Mouse (Mus musculus): ENCODE measurements around the gene Arid1b. TPM values are rescaled to one million over a fixed set of nuclear protein-coding genes. Genes with fewer than 3 reads are reported as not detected.

The Arid1b gene
- total and polyA plus RNA-seq, 2 experiments = 9.7 to 11.7 TPM

DNA sequence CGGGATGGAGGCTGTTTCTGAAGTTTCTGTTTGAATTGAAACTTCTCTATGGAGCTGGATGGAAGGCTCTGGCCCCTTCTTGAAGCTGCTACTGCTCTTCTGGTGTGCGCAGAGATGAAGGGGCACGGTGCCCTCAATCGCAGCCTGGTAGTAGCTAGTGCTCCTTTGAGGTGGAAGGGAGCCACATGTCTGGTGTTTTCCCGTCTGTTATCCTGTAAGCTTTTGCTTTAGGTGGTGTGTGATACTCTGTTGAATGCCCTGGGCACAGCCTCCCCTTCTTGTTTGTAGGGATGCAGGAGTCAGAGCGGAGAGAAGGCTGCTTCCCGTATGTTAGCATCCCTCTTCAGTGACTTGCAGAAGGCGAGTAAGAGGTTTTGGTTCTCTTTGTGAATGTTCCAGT lies 72.7 kb downstream of the Arid1b start:
- no peaks in the 10 kb centered on the region for H3K27me3 ChIP-seq (ENCODE audit: control insufficient read depth, insufficient read depth, low read length)
- H3K36me3 ChIP-seq (ENCODE audit: control insufficient read depth, insufficient read depth, low read length) = no peaks in the 10 kb centered on the region
- H3K4me3 ChIP-seq (ENCODE audit: insufficient read depth, low read depth, low read length) = no peak overlapping the region
- WGBS = 92% methylated on average over 8 of the region's 8 CpGs
- TF ChIP-seq CTCF (IDR thresholded peaks at IDR 0.05; ENCODE audit: low read depth, low read length) = no peak
- no peak for TF ChIP-seq POLR2A (IDR thresholded peaks at IDR 0.05; ENCODE audit: extremely low read depth, insufficient read depth, low read length)
- peaks cover 63% of the 10 kb centered on the region for H3K79me2 ChIP-seq (ENCODE audit: control insufficient read depth, insufficient read depth, low read length)
- H3K9ac ChIP-seq (ENCODE audit: low read depth, low read length) = no peak overlapping the region
- DNase-seq (ENCODE audit: extremely low read depth, low read depth, low spot score) = no peak
- H3K4me1 ChIP-seq (ENCODE audit: control insufficient read depth, insufficient read depth, low read length) = no peaks in the 10 kb centered on the region
- H3K27ac ChIP-seq (replicated peaks; ENCODE audit: insufficient read depth, low read depth, low read length) = no peak overlapping the region

DNA sequence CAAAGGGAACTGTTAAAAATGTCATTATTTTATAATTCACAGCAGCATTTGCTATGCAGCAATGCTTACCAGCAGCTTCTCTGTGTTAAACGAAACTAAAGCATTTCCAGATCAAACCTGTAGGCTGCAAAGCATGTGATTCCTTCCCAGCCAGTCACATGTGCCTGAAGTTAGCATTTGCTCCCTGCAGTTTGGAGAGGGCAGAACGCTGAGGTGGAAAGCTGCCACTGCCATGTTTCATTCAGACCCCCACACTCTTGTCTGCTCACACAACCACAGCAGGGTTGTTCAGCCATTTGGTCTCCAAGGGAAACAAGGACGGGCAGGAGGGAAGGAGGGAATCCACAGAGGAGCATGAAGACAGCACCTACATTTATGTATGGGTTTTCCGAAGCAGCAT lies 73.1 kb downstream of the Arid1b start:
- Histone ChIP-seq H3K4me3 (ENCODE audit: insufficient read depth, low read depth, low read length) (no peak overlapping the region), H3K79me2 (ENCODE audit: control insufficient read depth, insufficient read depth, low read length) (peaks cover 59% of the 10 kb centered on the region), H3K36me3 (ENCODE audit: control insufficient read depth, insufficient read depth, low read length) (no peaks in the 10 kb centered on the region), H3K27ac (replicated peaks; ENCODE audit: insufficient read depth, low read depth, low read length) (no peak overlapping the region), H3K9ac (ENCODE audit: low read depth, low read length) (no peak overlapping the region), H3K27me3 (ENCODE audit: control insufficient read depth, insufficient read depth, low read length) (no peaks in the 10 kb centered on the region), H3K4me1 (ENCODE audit: control insufficient read depth, insufficient read depth, low read length) (no peaks in the 10 kb centered on the region)
- DNase-seq (ENCODE audit: extremely low read depth, low read depth, low spot score) = no peak
- no peak for TF ChIP-seq CTCF (IDR thresholded peaks at IDR 0.05; ENCODE audit: low read depth, low read length)
- no peak for TF ChIP-seq POLR2A (IDR thresholded peaks at IDR 0.05; ENCODE audit: extremely low read depth, insufficient read depth, low read length)
- WGBS = 77% methylated on average over 4 of the region's 4 CpGs

DNA sequence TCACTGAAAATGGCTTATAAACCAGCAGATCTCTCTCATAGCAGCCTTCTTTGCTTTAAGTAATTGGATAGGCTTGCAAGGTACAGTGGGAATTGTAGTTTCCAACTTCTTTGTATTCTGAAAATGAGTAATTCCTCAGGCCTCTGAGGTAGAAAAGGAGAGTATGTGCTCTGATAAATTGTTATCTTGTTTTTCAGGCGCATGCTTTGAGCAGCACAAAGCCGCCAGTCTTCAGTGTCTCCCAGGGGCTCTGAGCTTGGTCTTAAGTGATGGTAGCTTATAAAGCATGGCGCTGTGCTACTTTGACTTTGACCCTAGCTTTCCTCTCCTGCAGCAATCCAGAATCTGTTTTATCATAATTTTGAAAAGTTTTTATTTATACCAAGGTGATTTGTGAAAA lies 76.3 kb downstream of the Arid1b start:
- H3K79me2 ChIP-seq (ENCODE audit: control insufficient read depth, insufficient read depth, low read length) = peaks cover 53% of the 10 kb centered on the region
- no peak overlapping the region for H3K9ac ChIP-seq (ENCODE audit: low read depth, low read length)
- no peaks in the 10 kb centered on the region for H3K36me3 ChIP-seq (ENCODE audit: control insufficient read depth, insufficient read depth, low read length)
- 89% methylated on average over 3 of the region's 3 CpGs for WGBS
- TF ChIP-seq CTCF (IDR thresholded peaks at IDR 0.05; ENCODE audit: low read depth, low read length) (no peak), POLR2A (IDR thresholded peaks at IDR 0.05; ENCODE audit: extremely low read depth, insufficient read depth, low read length) (no peak)
- H3K4me3 ChIP-seq (ENCODE audit: insufficient read depth, low read depth, low read length) = no peak overlapping the region
- no peaks in the 10 kb centered on the region for H3K27me3 ChIP-seq (ENCODE audit: control insufficient read depth, insufficient read depth, low read length)
- H3K4me1 ChIP-seq (ENCODE audit: control insufficient read depth, insufficient read depth, low read length) = peaks cover 7% of the 10 kb centered on the region
- no peak for DNase-seq (ENCODE audit: extremely low read depth, low read depth, low spot score)
- H3K27ac ChIP-seq (replicated peaks; ENCODE audit: insufficient read depth, low read depth, low read length) = no peak overlapping the region

DNA sequence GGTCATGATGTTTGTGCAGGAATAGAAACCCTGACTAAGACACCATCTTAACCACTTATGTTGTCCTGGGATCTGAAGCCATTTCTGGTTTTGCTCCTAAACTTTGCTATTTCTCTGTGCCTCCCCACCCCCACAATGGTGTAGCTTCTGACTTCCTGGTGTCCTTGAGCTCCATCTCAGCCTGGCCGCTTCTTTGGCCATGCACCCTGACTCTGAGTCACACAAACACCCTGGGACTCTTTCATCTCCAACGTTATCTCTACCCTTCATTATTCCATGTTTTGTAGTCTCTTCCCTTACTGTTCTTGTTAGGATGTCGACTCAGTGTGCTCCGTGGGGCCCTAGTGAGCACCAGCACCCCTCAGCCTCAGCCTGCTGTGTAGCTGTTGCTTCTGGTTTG lies 78.4 kb downstream of the Arid1b start:
- H3K27ac ChIP-seq (replicated peaks; ENCODE audit: insufficient read depth, low read depth, low read length) = no peak overlapping the region
- WGBS = 53% methylated on average over 4 of the region's 4 CpGs
- TF ChIP-seq POLR2A (IDR thresholded peaks at IDR 0.05; ENCODE audit: extremely low read depth, insufficient read depth, low read length) (no peak), CTCF (IDR thresholded peaks at IDR 0.05; ENCODE audit: low read depth, low read length) (no peak)
- no peak overlapping the region for H3K9ac ChIP-seq (ENCODE audit: low read depth, low read length)
- peaks cover 38% of the 10 kb centered on the region for H3K79me2 ChIP-seq (ENCODE audit: control insufficient read depth, insufficient read depth, low read length)
- H3K27me3 ChIP-seq (ENCODE audit: control insufficient read depth, insufficient read depth, low read length) = no peaks in the 10 kb centered on the region
- no peaks in the 10 kb centered on the region for H3K36me3 ChIP-seq (ENCODE audit: control insufficient read depth, insufficient read depth, low read length)
- peaks cover 8% of the 10 kb centered on the region for H3K4me1 ChIP-seq (ENCODE audit: control insufficient read depth, insufficient read depth, low read length)
- DNase-seq (ENCODE audit: extremely low read depth, low read depth, low spot score) = no peak
- H3K4me3 ChIP-seq (ENCODE audit: insufficient read depth, low read depth, low read length) = no peak overlapping the region

DNA sequence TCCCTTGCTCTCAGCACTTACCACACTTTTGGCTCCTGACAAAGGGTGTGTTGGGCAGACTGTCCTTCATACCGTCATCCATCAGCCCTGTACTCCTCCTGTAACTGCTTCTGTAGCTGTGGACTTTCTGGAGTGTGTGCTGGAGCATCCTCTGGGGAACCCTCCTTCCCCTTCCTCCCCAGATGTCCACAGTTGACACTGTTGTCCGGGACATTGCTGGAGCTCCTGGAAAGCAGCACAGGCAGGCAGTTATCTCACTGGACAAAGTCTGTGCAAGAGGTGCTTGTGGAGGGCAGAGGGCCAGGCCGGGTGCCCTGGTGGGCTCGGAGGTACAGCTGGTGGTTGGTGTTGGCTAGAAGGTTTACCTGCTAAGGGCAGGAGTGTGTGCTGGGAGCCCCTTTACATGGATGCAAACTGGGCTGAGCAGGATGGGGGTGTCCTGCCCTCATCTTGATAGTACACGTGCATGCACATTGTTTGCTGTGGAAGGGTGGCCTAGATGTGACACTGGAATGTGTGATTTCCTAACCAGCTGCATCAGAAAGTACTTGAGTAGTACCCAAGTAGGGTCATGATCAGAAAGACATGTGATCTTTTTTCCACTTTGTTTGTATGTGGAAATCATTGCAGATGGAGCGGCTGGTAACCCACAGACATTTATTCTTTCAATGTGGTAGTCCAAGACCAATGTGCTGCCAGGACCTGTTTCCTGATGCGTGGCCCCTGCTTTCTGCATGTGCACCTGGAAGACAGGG lies 80.8 kb downstream of the Arid1b start:
- H3K4me1 ChIP-seq (ENCODE audit: control insufficient read depth, insufficient read depth, low read length) = peaks cover 12% of the 10 kb centered on the region

DNA sequence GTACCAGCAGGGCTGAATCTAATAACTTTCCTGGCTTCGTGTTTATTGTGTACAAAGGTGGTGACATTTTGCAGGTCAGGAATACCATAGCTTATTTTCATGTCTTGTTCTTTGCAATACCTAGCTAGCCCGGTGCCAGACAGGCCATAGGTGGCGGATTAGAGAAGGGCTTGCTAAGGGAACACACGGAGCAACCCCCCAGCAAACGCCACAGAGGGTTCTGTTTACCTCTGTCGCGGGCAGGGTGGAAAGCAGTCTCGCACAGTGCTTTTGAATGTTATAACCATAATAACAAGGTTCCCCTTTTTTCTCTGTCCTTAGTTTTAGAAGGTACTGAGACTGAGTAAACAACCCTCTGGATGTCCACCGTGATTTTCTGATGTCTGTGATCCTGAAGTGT lies 83.9 kb downstream of the Arid1b start:
- WGBS = 27% methylated on average over 9 of the region's 9 CpGs
- no peak overlapping the region for H3K9ac ChIP-seq (ENCODE audit: low read depth, low read length)

More for the DNA sequence above, 80.8 kb downstream of the Arid1b start:
- peaks cover 38% of the 10 kb centered on the region for H3K79me2 ChIP-seq (ENCODE audit: control insufficient read depth, insufficient read depth, low read length)
- TF ChIP-seq POLR2A (IDR thresholded peaks at IDR 0.05; ENCODE audit: extremely low read depth, insufficient read depth, low read length) (no peak), CTCF (IDR thresholded peaks at IDR 0.05; ENCODE audit: low read depth, low read length) (no peak)
- no peak overlapping the region for H3K9ac ChIP-seq (ENCODE audit: low read depth, low read length)
- H3K36me3 ChIP-seq (ENCODE audit: control insufficient read depth, insufficient read depth, low read length) = no peaks in the 10 kb centered on the region
- H3K27me3 ChIP-seq (ENCODE audit: control insufficient read depth, insufficient read depth, low read length) = no peaks in the 10 kb centered on the region
- H3K4me3 ChIP-seq (ENCODE audit: insufficient read depth, low read depth, low read length) = no peak overlapping the region
- H3K27ac ChIP-seq (replicated peaks; ENCODE audit: insufficient read depth, low read depth, low read length) = no peak overlapping the region
- WGBS = 27% methylated on average over 7 of the region's 7 CpGs
- peak; percentile 87 for DNase-seq (ENCODE audit: extremely low read depth, low read depth, low spot score)

More for the DNA sequence above, 83.9 kb downstream of the Arid1b start:
- no peak overlapping the region for H3K4me3 ChIP-seq (ENCODE audit: insufficient read depth, low read depth, low read length)
- H3K27me3 ChIP-seq (ENCODE audit: control insufficient read depth, insufficient read depth, low read length) = no peaks in the 10 kb centered on the region
- H3K36me3 ChIP-seq (ENCODE audit: control insufficient read depth, insufficient read depth, low read length) = no peaks in the 10 kb centered on the region
- H3K27ac ChIP-seq (replicated peaks; ENCODE audit: insufficient read depth, low read depth, low read length) = no peak overlapping the region
- peaks cover 18% of the 10 kb centered on the region for H3K4me1 ChIP-seq (ENCODE audit: control insufficient read depth, insufficient read depth, low read length)
- TF ChIP-seq CTCF (IDR thresholded peaks at IDR 0.05; ENCODE audit: low read depth, low read length) (no peak), POLR2A (IDR thresholded peaks at IDR 0.05; ENCODE audit: extremely low read depth, insufficient read depth, low read length) (no peak)
- peaks cover 46% of the 10 kb centered on the region for H3K79me2 ChIP-seq (ENCODE audit: control insufficient read depth, insufficient read depth, low read length)
- peak; percentile 52 for DNase-seq (ENCODE audit: extremely low read depth, low read depth, low spot score)
